Mouse (Mus musculus): ENCODE measurements around the gene Mosmo. TPM values are rescaled to one million over a fixed set of nuclear protein-coding genes. Genes with fewer than 3 reads are reported as not detected.

Gene Mosmo
- total and polyA plus RNA-seq, 3 experiments: 10.4 to 19.0 (median 14.0) TPM

DNA sequence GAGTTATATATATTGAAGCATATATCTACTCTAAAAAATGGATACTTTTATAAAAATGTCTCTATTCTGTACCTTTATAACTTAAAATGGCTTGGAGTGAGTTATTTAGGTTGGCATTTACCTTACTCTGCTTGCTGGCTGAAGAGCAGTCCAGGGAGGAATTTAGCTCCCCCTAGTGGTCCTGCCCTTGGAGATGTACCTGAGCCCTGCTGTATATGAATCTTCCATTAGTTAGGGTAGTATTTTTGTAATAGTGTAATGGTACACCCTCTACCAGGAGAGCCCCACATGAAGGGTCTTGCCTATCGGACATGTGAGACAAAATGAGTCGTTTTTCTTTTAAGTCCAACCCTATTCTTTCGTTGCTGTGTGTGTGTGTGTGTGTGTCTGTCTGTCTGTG, 50.2 kb downstream of the Mosmo start:
- no peaks in the 10 kb centered on the region for H3K9me3 ChIP-seq (replicated peaks; ENCODE audit: low read length)
- no peaks in the 10 kb centered on the region for H3K79me2 ChIP-seq (replicated peaks; ENCODE audit: control insufficient read depth, extremely low read depth, insufficient read depth, poor library complexity, severe bottlenecking)
- H3K4me3 ChIP-seq (replicated peaks in 1 of 3; ENCODE audit: low read depth in 2 of 3, low read length in 2 of 3, poor library complexity in 1 of 3): no peak overlapping the region
- in situ Hi-C loops (cut with MboI; ENCODE audit: low pct_ligation_motif_present, low pct_unique_long_range_greater_than_20kb, low sequenced_read_pairs) (loop anchor here (5.0 kb wide), 1 partner anchor 55 kb away; the partner anchor contains the start of gene Pdzd9), dilution Hi-C loops (cut with MboI; ENCODE audit: extremely low pct_ligation_motif_present, extremely low pct_unique_long_range_greater_than_20kb, low sequenced_read_pairs) (no loop called here)
- H3K27ac ChIP-seq (ENCODE audit: insufficient read depth, low read depth): no peak overlapping the region
- H3K4me2 ChIP-seq (ENCODE audit: insufficient read depth, low read depth, poor library complexity, severe bottlenecking): no peak overlapping the region
- H3K9ac ChIP-seq (ENCODE audit: insufficient read depth, low read depth): no peak overlapping the region
- H3K4me1 ChIP-seq (ENCODE audit: control insufficient read depth in 1 of 2, insufficient read depth in 2 of 2): peaks cover 2 to 10% of the 10 kb centered on the region in 2 experiments; a peak in 3 of 4 replicates
- TF ChIP-seq IRF4 (IDR thresholded peaks at IDR 0.05; ENCODE audit: low read depth, low read length) (no peak), CTCF (conservative IDR thresholded peaks at IDR 0.05 in 1 of 2, IDR thresholded peaks at IDR 0.05 in 1 of 2; ENCODE audit: low read depth in 2 of 2, low read length in 2 of 2) (peak; percentile 69 to 75), BHLHE40 (IDR thresholded peaks at IDR 0.05; ENCODE audit: low read depth, low read length) (no peak), RAD21 (IDR thresholded peaks at IDR 0.05; ENCODE audit: low read depth, low read length) (peak; percentile 43), JUND (conservative IDR thresholded peaks at IDR 0.05; ENCODE audit: low read depth, low read length) (no peak), SMC3 (IDR thresholded peaks at IDR 0.05; ENCODE audit: low read depth, low read length) (peak; percentile 57)
- no peaks in the 10 kb centered on the region for H3K27me3 ChIP-seq (replicated peaks)
- peak; percentile 58 for DNase-seq (ENCODE audit: extremely low read depth)
- peaks cover 11 to 43% of the 10 kb centered on the region in 2 experiments for H3K36me3 ChIP-seq (replicated peaks in 1 of 2; ENCODE audit: control insufficient read depth in 1 of 2, insufficient read depth in 1 of 2, low read length in 1 of 2)

DNA sequence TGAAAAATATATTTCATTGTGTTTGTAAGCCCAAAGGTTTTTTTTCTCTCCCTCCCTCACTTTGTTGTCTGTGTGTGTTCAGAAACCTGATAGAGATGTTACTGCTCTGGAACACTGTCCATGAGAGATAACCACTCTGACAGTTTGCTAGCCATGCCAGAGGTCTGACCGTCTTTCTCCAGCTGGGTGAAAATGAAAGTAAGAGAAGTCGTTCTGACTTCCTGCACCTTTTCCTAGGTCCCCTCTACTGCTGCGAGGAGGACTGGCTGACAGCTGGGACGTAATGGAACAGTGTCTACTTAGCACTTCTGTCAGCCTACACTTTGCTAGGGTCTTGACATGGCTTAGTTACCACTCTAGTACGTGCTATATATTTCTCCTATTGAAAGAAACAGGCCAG, 52.2 kb downstream of the Mosmo start:
- Histone ChIP-seq H3K9ac (ENCODE audit: insufficient read depth, low read depth) (peak overlapping the region; percentile 7), H3K27ac (ENCODE audit: insufficient read depth, low read depth) (no peak overlapping the region), H3K36me3 (replicated peaks in 1 of 2; ENCODE audit: control insufficient read depth in 1 of 2, insufficient read depth in 1 of 2, low read length in 1 of 2) (peaks cover 11 to 45% of the 10 kb centered on the region in 2 experiments), H3K4me3 (replicated peaks in 1 of 3; ENCODE audit: low read depth in 2 of 3, low read length in 2 of 3, poor library complexity in 1 of 3) (no peak overlapping the region), H3K79me2 (replicated peaks; ENCODE audit: control insufficient read depth, extremely low read depth, insufficient read depth, poor library complexity, severe bottlenecking) (no peaks in the 10 kb centered on the region), H3K27me3 (replicated peaks) (no peaks in the 10 kb centered on the region), H3K4me1 (ENCODE audit: control insufficient read depth in 1 of 2, insufficient read depth in 2 of 2) (peaks cover 2 to 10% of the 10 kb centered on the region in 2 experiments; a peak in 3 of 4 replicates), H3K9me3 (replicated peaks; ENCODE audit: low read length) (no peaks in the 10 kb centered on the region), H3K4me2 (ENCODE audit: insufficient read depth, low read depth, poor library complexity, severe bottlenecking) (peak overlapping the region; percentile 58)
- DNase-seq (ENCODE audit: extremely low read depth): no peak
- TF ChIP-seq NRF1 (IDR thresholded peaks at IDR 0.05; ENCODE audit: low read depth, low read length) (no peak), ELF1 (IDR thresholded peaks at IDR 0.05; ENCODE audit: low read depth, low read length) (no peak)
- in situ Hi-C loops (cut with MboI; ENCODE audit: low pct_ligation_motif_present, low pct_unique_long_range_greater_than_20kb, low sequenced_read_pairs): loop anchor here (5.0 kb wide), 1 partner anchor 57 kb away; the partner anchor contains the start of gene Pdzd9
- dilution Hi-C loops (cut with MboI; ENCODE audit: extremely low pct_ligation_motif_present, extremely low pct_unique_long_range_greater_than_20kb, low sequenced_read_pairs): no loop called here

DNA sequence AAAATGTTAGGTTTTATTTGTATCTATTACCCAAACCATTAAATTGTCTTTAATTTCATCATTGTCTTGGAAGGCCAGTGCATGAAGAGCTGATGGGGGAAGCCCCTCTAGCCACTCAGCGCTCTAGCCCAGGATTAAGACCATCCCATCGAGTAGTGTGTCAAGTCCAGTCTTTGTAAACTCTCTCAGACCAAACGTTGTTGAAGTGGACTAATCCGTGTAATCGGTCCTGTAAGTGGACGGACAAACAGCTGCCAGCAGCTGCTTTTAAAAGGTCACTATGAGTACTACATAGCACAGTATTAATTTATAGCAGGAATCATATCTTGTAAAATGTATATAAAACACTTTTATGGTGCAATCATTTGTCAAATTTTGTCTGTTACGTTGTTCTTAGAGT, 55.5 kb downstream of the Mosmo start:
- peaks cover 2 to 10% of the 10 kb centered on the region in 2 experiments; a peak in 3 of 4 replicates for H3K4me1 ChIP-seq (ENCODE audit: control insufficient read depth in 1 of 2, insufficient read depth in 2 of 2)
- H3K4me3 ChIP-seq (replicated peaks in 1 of 3; ENCODE audit: low read depth in 2 of 3, low read length in 2 of 3, poor library complexity in 1 of 3): no peak overlapping the region
- H3K36me3 ChIP-seq (replicated peaks in 1 of 2; ENCODE audit: control insufficient read depth in 1 of 2, insufficient read depth in 1 of 2, low read length in 1 of 2): peaks cover 7 to 36% of the 10 kb centered on the region in 2 experiments
- no peaks in the 10 kb centered on the region for H3K9me3 ChIP-seq (replicated peaks; ENCODE audit: low read length)
- no peak overlapping the region for H3K4me2 ChIP-seq (ENCODE audit: insufficient read depth, low read depth, poor library complexity, severe bottlenecking)
- no peaks in the 10 kb centered on the region for H3K27me3 ChIP-seq (replicated peaks)
- dilution Hi-C loops (cut with MboI; ENCODE audit: extremely low pct_ligation_motif_present, extremely low pct_unique_long_range_greater_than_20kb, low sequenced_read_pairs) (no loop called here), in situ Hi-C loops (cut with MboI; ENCODE audit: low pct_ligation_motif_present, low pct_unique_long_range_greater_than_20kb, low sequenced_read_pairs) (no loop called here)
- no peak overlapping the region for H3K9ac ChIP-seq (ENCODE audit: insufficient read depth, low read depth)
- no peaks in the 10 kb centered on the region for H3K79me2 ChIP-seq (replicated peaks; ENCODE audit: control insufficient read depth, extremely low read depth, insufficient read depth, poor library complexity, severe bottlenecking)
- DNase-seq (ENCODE audit: extremely low read depth): no peak
- no peak for TF ChIP-seq NRF1 (IDR thresholded peaks at IDR 0.05; ENCODE audit: low read depth, low read length)
- no peak for TF ChIP-seq ZNF384 (IDR thresholded peaks at IDR 0.05; ENCODE audit: low read depth, low read length)
- TF ChIP-seq CHD1 (IDR thresholded peaks at IDR 0.05; ENCODE audit: low read depth, low read length): no peak
- no peak for TF ChIP-seq MYC (IDR thresholded peaks at IDR 0.05; ENCODE audit: low read depth, low read length)
- TF ChIP-seq EP300 (IDR thresholded peaks at IDR 0.05; ENCODE audit: low read length): no peak
- TF ChIP-seq ZC3H11A (IDR thresholded peaks at IDR 0.05; ENCODE audit: low read depth, low read length): no peak
- no peak overlapping the region for H3K27ac ChIP-seq (ENCODE audit: insufficient read depth, low read depth)

All from CH12.LX (cell line).